Mouse (Mus musculus) erythroblast, adult 5-6 weeks (primary cell): ENCODE results near the gene Myl6b. TPM values are rescaled to one million over a fixed set of nuclear protein-coding genes. Genes with fewer than 3 reads are reported as not detected.
"Not testable (repeated sequence)": the region's sequence is repeated elsewhere in the genome, so short reads cannot be mapped to it uniquely, and the experiment has no call there.

Source experiments
- ATAC-seq: replicated peaks from 2 replicates; pipeline ENCODE4 v1.8.0; 2016; ENCODE audit warnings: moderate number of reproducible peaks, mild to moderate bottlenecking, moderate TSS enrichment, inconsistent platforms; ENCODE audit not compliant: poor library complexity, low FRiP score, severe bottlenecking
- total RNA-seq, 2 experiments: library from RNA; stranded (forward) in 1 of 2; stranded (reverse) in 1 of 2; fragments of 150-400 nt in 1 of 2; fragments of 200-764, 138-1000 nt in 1 of 2; gene quantifications; 2 replicates each; pipeline versions ENCODE4 v1.2.3 to v1.2.4; 2015 to 2017; ENCODE audit warnings: low replicate concordance in 2 of 2

The Myl6b gene
- total RNA-seq, 2 experiments from 2014 or later, result 0.85 to 5.4 TPM

GRCm38 (mm10) chr10:128495903-128496302 is 2.6 kb downstream of the Myl6b start:
- ATAC-seq, result no peak

GRCm38 (mm10) chr10:128495270-128495669 is 3.2 kb downstream of the Myl6b start:
- no peak for ATAC-seq

GRCm38 (mm10) chr10:128494667-128495245 is 3.7 kb downstream of the Myl6b start:
- ATAC-seq, result no peak

GRCm38 (mm10) chr10:128493695-128494666 is 4.5 kb downstream of the Myl6b start, which contains the start of gene Myl6:
Gene Myl6, minus strand, starts transcription at chr10:128494145.
- peak; percentile 83 for ATAC-seq

GRCm38 (mm10) chr10:128493319-128493694 is 5.2 kb downstream of the Myl6b start:
- peak; percentile 50 for ATAC-seq

- ATAC-seq, result peak; percentile 53
Observed at GRCm38 (mm10) chr10:128492633-128493311, 5.7 kb downstream of the Myl6b start.

GRCm38 (mm10) chr10:128492051-128492450 is 6.4 kb downstream of the Myl6b start:
- ATAC-seq, result not testable (repeated sequence)

- no peak for ATAC-seq
Observed at GRCm38 (mm10) chr10:128491495-128491894, 7.0 kb downstream of the Myl6b start.

- no peak for ATAC-seq
Observed at GRCm38 (mm10) chr10:128490912-128491311, 7.6 kb downstream of the Myl6b start.

- ATAC-seq, result no peak
Observed at GRCm38 (mm10) chr10:128490232-128490631, 8.3 kb downstream of the Myl6b start.

GRCm38 (mm10) chr10:128489785-128490184 is 8.7 kb downstream of the Myl6b start:
- no peak for ATAC-seq

- ATAC-seq, result no peak
Observed at GRCm38 (mm10) chr10:128489380-128489779, 9.1 kb downstream of the Myl6b start.

GRCm38 (mm10) chr10:128488776-128489175 is 9.7 kb downstream of the Myl6b start:
- no peak for ATAC-seq

GRCm38 (mm10) chr10:128487861-128488712 is 10.4 kb downstream of the Myl6b start:
- ATAC-seq, result no peak

- no peak for ATAC-seq
Observed at GRCm38 (mm10) chr10:128486370-128486769, 12.1 kb downstream of the Myl6b start.

- ATAC-seq, result no peak
Observed at GRCm38 (mm10) chr10:128474366-128474765, 24.1 kb downstream of the Myl6b start.

GRCm38 (mm10) chr10:128460270-128460630 is 38.2 kb downstream of the Myl6b start:
- ATAC-seq, result no peak

- ATAC-seq, result peak; percentile 18; the same call in 1 of the 2 replicates
Observed at GRCm38 (mm10) chr10:128459409-128460269, 38.8 kb downstream of the Myl6b start.
